Mouse (Mus musculus) urinary bladder, postnatal 25 days (tissue): ENCODE measurements around the gene Ncoa6.
A peak's percentile ranks its signal among the peaks of the same experiment; 100 is the strongest.

Experiments used
- DNase-seq: peaks from one replicate; pipeline ENCODE4 v3.0.0; 2022; ENCODE audit warnings: low spot score

The Ncoa6 gene

DNA sequence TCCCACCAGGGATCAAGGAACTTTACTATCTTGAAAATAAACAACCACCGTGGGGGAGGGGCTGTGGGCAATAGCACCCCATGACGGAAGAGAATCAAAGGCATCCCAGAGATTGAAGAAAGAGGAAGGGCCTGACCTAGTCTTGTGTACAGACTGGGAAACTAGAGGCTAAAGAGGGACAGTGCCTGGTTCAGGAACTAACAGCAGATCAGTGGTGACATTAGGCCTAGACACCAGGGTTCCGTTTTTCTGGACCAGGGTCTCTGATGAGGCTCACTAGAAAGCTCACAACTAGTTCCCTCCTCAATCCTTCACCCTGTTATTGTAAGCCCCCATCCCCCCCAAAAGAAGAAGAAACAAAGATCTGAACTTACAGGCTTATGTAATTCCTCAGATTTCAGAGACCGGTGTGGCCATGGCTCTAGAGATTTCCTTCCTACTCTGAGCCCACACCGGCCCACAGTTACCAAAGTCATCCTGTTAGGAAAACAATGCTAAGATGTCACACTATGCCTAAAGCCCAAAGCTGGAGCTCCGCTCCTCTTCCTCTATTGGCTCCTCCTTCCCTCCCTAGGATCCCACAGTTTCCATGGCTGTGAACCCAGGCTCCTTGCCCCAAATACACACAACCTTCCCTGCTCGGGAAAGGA is 105.9 kb downstream of the Ncoa6 start:
- DNase-seq: no peak

DNA sequence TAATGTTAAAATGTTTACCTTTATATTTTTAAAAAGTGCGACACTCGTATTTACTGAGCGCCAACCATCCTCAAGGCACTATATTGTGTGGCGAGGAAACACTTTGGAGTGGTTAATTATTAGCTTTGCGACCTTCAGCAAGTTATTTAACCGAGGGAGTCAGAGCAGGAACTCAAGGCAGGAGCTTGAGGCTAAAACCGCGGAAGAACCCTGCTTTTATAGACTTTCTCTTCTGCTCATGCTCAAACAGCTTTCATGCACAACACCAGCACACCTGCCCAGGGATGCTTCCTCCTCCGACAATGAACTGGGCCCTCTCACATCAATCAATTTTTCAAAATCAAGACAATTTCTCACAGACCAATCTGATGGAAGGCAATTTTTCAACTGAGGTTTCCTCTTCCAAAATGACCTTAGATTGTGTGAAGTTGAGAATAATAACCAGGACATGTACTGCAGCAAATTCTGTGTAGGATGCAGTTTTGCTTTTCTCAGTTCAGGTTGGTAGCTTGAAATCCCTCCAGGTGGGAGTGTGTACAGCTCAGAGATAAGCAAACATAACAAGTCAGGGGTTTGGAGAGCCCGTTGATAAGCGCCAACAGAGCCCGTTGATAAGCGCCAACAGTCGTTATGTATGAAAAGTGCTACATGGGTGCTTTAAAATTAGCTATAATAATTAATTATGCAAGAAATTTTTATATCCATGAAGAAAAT is 115.9 kb downstream of the Ncoa6 start:
- DNase-seq: no peak

DNA sequence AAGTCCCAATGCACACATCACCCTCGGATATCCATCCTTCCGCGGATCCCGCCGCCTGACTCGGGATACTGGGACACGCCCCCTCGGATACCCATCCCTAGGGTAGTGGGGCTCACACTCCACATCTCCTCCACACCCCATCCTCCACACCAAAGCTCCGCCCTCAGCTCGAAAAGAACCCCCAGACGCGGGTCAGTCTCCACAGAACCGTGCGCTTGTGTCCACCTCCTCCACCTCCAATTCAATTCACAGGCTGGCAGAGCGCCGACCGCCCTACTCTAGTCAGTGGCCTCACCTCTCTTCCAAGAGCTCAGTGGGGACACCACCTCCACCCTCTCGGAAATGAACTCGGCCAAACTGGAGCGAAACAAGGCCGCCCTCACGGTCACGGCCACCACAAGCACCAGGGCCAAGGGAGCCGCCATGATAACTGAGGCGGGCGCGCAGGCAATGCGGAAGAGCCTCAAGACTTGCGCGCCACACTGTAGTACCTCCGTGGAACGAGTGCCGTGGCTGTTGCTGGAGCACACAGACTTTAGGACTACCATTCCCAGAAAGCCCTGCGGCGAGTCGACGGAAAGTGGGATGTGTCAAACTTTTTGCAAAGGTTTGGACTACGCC is 116.6 kb downstream of the Ncoa6 start, which contains the start of gene Pigu:
Gene Pigu (minus strand): TSS at position 460 of the 621 bp plus-strand sequence.
- peak; percentile 78 for DNase-seq

DNA sequence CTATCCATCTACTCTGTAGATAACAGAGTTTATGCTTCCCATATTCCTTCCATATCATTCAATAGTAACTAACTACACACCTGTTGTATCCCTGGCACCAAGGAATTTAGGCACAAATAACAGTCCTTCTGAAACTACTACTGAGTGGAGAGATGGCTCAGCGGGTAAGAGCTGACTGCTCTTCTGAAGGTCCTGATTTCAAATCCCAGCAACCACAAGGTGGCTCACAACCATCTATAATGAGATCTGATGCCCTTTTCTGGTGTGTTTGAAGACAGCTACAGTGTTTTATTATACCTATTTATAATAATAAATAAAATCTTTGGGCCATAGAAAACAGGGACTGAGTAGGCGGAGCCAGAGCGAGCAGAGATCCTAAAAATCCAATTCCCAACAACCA is 119.3 kb downstream of the Ncoa6 start:
- DNase-seq: no peak

DNA sequence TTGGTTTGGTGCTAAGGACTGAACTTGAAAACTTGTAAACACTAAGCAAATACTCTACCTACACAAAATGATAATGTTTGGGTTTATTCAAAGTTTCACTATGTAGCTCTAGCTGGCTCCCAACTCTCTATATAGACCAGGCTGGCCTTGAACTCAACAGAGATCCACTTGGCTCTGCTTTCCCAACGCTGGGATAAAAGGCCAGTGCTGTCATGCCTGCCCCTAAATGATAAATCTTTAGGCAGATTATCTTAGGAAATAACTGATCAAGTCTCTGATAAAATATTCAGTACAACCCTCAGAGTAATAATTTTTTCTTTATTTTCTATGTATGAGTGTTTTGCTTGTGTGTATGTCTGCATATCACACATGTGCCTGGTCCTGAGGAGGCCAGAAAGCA is 127.0 kb downstream of the Ncoa6 start:
- DNase-seq: no peak
